Mouse (Mus musculus) thymus, adult 2 months (tissue): ENCODE measurements around the gene Col12a1.

Experiments used
- CTCF ChIP-seq: fragments of 200-500 bp; IDR thresholded peaks from 2 replicates; pipeline ENCODE4 v1.5.1; 2012; ENCODE audit warnings: mild to moderate bottlenecking, control low read depth, low read length, moderate library complexity, borderline replicate concordance; ENCODE audit not compliant: control insufficient read depth, poor library complexity, insufficient read depth; ENCODE audit errors: extremely low read depth
- POLR2A ChIP-seq: fragments of 200-500 bp; IDR thresholded peaks from 2 replicates; pipeline ENCODE4 v1.6.1; 2012; ENCODE audit warnings: mild to moderate bottlenecking, low read length, control low read depth, moderate library complexity; ENCODE audit not compliant: control insufficient read depth, poor library complexity, insufficient read depth; ENCODE audit errors: extremely low read depth

DNA sequence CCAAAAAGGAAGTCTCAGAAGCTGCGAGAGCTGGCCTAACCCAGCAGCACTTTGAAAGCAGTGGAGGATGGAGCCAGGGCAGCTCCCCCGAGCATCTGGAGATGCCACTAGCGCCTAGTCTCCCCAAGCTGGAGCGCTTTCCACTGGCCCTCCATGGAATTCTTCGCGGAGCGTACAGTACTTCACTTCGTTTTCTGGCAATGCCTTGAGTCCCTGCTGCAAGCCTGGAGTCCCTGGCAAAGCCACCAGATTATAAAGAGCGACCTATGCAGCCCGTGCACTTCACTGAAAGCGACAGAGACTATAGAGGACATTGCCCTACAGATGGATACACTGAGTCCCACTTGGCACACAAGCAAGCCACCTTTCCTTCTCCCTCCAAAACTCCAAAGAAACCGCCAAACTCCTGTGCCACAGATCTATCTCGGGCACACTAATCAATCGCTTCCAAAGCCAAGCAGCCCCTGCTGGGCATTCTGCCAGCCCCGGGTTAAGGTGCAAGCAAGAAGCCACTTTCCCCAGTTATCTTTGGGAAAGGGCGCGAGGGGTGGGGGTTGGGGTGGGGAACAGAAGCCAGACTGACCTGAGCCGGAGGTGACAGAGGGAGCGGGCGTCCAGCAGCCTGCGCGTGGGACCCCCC, 675 bp downstream of the Col12a1 start:
- TF ChIP-seq POLR2A (no peak), CTCF (no peak)
